Mouse (Mus musculus): ENCODE data around the gene Pglyrp1. TPM values are rescaled to one million over a fixed set of nuclear protein-coding genes. Genes with fewer than 3 reads are reported as not detected.

Gene Pglyrp1
- total RNA-seq, 2 experiments from 2014 or later: 25.1 to 34.5 TPM

DNA sequence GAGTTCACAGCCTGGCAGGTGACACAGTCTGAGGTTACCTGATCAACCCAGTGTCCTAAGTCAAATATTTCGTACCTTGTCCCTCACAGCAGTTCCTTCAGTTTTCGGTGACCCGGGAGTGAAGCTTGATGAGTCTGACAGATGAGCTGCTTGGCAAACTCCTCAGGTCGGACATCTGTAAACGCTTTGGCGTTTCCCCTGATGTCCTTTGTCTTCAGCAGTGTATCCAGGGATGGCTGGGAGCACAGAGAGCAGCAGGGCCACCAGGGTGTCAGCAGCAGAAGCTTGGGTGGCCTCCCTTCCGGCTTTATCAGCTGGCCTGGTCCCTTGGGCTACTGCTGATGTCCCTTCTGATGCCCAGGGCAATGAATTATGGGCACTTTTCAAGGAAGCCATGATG lies 7.6 kb downstream of the Pglyrp1 start:
- intact Hi-C loops (cut with DNase I): loop anchor here (10.0 kb wide), 1 partner anchor 1814 kb away; the partner anchor contains the start of gene Hif3a
- DNase-seq (ENCODE audit: low spot score in 2 of 2): no peak

DNA sequence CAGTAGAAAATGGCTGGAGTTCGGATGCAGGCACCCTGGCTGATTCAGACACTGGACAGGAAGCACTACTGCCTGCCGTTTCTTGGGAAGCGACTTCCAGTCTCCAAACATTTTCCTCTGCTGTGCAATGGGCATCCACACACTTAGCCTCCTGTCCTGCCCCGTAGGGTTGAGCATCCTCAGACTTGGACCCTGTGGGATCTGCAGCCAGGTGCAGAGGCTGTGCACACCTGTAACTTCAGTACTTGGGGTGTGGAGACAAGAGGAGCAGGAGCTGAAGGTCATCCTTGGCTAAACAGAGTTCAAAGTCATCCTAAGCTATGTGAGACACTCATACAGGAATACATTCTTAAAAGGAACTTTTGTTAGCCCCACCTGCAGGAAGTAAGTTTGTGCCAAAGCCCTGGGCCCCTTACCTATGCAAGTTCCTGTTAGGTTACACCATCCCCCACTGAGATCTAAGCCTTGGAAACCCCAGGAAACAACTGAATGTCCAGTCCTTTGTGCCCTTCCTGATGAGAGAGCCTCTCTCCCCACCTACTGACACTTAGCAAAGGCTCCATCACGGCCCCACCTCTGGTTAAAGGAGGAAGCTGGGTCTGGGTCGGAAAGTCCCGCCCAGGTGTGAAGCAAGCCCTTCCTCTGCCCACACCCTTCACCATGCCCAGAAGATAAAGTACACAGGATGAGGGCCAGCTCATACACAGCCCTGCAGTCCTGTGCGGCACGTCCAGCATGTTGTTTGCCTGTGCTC lies 13.0 kb downstream of the Pglyrp1 start:
- intact Hi-C loops (cut with DNase I): no loop called here
- no peak for DNase-seq (ENCODE audit: low spot score in 2 of 2)

DNA sequence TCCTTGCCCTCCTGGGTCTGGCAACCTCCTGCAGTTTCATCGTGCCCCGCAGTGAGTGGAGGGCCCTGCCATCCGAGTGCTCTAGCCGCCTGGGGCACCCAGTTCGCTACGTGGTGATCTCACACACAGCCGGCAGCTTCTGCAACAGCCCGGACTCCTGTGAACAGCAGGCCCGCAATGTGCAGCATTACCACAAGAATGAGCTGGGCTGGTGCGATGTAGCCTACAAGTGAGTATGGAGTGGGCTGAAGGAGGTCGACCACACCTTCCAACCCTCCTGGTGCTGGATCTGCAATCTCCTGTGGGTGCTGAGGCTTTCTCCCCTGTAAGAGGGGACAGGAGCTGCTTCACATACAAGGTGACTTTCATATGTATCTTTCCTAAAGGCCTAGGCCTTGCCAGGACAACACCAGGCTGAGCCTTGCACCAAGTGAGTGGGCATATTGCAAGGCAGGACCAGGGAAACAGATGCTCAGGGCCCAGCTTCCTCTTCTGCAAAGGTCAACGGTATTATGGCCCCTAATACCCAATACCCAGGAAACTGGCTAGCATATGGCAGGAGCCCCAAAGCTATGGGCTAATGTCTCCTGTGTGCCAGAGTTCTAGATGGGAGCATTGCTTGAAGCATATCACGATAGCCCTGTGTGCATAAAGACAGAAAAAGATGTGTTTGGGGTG lies 13.8 kb downstream of the Pglyrp1 start:
- DNase-seq (ENCODE audit: low spot score in 2 of 2): no peak
- intact Hi-C loops (cut with DNase I): no loop called here

DNA sequence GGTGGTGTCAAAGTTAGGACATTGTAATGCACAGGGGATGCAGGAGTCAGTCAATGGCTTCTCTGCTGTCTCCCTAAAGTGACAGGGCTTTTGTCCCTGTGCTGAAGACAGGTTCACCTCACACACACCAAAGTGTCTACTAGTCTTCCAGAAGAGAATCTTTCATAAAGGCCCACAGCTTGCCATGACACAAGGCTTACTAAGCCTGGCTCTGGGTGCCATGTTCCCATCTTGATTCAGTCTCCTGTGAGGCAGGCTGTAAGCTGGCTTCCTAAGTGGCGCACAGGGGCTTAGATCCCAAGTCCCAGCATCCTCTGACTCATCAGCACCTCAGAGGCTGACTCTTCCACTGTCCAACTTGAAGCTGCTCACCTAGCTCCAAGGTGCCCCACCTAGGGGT lies 15.8 kb downstream of the Pglyrp1 start:
- no peak for DNase-seq (ENCODE audit: low spot score in 2 of 2)
- intact Hi-C loops (cut with DNase I): no loop called here

DNA sequence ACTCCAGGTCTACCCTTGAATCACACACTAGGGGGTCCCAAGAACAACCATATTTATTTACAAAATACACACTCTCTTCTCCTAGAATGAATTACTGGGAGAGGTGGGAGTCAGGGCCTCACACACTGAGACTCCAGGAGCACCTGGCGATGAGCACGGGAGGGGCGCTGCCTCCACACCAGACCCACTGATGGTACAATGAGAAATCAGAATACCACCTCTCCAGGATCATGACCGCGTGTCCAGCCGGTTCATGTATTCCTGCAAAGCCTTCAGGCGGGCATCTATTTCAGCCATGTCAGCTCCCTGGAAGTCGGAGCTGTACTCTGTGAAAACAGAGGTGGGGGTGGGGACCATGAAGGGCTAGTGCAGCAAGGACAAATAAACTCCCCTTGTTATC lies 19.7 kb downstream of the Pglyrp1 start:
- no peak for DNase-seq (ENCODE audit: low spot score in 2 of 2)
- intact Hi-C loops (cut with DNase I): no loop called here

DNA sequence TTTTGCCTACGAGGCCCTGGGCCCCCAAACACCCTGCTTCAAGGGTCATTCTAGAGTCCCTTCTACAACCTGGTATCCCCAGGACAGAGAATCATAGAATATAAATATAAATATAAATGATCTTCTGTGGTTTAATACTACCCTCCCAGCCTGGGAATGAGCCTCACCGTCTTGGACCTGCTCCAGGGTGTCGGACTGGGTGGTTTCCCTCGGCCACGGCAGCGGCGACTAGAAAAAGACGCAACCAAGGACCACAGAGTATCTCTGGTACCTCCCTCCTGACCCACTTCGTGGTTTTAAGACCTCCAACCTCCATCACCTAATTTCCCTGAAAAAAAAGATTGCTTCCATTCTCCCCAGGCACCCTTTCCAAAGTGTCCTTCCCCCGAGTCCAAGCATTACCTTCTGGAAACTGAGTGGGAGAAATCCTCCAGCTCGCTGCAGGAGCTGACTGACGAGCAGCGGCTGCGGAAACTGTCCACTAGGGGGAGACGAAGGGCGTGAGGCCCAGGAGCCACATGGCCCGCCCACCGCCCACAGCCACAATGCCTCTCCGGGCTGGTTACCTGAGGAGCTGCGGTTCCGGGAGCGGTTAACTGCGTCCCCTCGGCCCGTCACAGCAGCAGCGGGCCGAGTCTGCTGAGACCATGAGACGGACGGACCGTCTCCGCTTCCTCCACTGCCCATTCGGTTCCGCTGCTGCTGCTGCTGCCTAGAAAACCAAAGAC lies 20.9 kb downstream of the Pglyrp1 start:
- DNase-seq (ENCODE audit: low spot score in 2 of 2): peak; percentile 92 to 93
- intact Hi-C loops (cut with DNase I): no loop called here

DNA sequence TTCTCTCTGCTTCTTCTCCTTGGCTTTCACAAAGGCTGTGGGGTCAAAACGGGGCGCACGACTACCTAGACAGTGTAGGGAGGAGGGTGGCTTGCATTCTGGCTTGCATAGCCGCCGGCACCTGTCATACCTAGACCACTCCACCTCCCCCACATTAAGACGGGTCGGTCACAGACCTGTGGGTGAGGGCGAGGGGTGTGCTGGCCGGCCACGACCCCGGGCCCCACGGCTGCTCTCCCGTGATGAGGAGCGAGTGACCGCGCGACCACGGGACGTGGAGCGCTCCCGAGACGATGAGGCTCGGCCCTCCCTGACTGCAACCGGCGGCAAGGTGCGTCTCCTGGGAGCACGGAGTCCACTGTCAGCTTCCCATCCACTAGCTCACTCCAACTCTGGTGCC lies 21.9 kb downstream of the Pglyrp1 start:
- no peak for DNase-seq (ENCODE audit: low spot score in 2 of 2)
- intact Hi-C loops (cut with DNase I): no loop called here

DNA sequence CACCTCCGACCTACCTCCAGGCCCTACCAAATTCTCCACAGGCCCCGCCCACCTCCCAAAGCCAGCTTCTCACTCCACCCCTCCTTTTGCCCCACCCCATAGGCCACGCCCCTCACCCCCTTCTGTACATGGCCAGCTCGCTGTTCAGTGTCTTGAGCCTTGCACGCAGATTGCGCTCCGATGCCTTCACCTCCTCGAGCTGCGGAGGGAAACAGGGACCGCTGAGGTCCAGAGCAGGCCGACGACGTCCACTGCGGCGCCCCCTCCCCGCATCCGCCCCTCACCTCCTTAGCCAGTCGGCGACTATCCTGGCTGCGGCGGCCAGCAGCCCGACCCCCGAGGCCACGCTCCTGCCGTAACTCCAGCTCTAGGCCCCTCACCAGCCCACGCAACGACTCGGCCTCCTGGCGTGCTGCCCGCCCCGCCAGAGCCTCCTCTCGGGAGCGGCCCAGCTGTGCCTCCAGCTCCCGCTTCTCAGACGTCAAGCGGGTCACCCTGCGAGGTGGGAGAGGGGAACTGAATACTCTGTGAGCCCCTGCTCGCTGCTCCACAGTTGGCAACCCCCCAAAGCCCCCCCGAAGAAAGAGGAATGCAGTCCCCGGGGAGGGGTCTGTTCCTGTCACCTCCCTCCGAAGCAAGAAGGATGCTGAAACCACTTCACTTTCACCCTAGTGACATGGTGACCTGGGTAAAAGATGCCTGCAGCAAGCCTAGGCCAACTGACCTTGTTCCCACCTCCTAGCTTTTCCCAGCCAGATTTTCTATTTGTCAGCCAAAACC lies 22.7 kb downstream of the Pglyrp1 start:
- peak in 1 of 2 experiments; percentile 30 for DNase-seq (ENCODE audit: low spot score in 2 of 2)

DNA sequence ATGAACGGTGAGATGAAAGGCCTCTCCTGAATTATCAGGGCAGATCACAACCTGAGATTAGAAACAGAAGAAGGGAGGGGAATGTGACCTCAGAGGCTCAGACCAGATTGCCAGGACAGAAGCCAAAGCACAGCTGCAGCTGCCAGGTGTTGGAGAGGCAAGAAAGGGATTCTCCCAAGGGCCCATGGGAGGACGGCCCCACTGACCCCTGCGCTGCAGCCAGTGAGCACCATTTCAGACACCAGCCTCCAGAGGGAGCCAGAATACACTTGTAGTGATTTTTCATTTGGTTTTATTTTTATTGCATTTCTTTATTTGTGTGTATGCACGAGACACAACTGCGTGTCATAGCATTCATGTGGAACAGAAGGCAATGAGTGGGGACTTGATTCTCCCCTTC lies 25.4 kb downstream of the Pglyrp1 start:
- DNase-seq (ENCODE audit: low spot score in 2 of 2): peak; percentile 44 to 60
- intact Hi-C loops (cut with DNase I): loop anchor here (5.0 kb wide), 2 partner anchors 61 to 96 kb away; partner anchors contain the start of gene Mypop

More for the DNA sequence above, 22.7 kb downstream of the Pglyrp1 start:
- intact Hi-C loops (cut with DNase I): no loop called here

DNA sequence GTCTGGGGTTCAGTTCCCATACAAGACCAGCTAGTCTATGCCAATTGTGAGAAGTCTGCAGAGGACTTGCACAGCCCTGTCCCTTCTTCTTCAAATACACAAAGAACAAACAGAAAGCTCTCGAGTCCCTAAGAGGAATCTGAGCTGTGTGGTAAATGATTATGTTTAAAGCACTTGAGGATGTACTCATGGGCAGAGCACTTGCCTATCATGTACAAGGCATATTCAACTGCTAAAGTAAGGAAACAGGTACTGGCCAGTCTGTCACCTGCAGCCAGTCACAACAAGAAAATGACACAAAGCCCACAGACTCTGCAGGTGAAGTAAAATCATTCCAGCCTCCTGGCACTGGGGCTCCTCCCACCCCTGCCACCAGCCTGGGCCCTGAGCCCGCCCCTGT lies 29.4 kb downstream of the Pglyrp1 start:
- intact Hi-C loops (cut with DNase I): no loop called here
- DNase-seq (ENCODE audit: low spot score in 2 of 2): no peak

DNA sequence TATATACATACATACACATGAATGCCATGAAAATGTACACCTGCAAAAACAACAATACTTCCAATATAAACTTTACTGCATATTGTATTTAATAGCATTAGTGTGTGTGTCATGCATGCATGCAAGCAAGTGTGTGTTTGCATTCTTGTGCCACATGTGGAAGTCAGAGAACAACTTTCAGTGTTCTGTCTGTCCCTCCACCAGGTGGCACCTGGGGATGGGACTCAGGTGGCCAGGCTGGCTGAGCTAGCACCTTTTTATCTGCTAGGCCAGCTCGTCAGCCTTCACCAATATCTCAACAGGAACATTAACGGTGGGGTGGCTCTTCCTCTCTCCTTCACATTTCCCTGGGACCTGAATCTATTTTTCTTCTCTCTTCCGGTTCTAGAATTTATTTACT lies 31.4 kb downstream of the Pglyrp1 start:
- intact Hi-C loops (cut with DNase I): no loop called here
- DNase-seq (ENCODE audit: low spot score in 2 of 2): no peak

DNA sequence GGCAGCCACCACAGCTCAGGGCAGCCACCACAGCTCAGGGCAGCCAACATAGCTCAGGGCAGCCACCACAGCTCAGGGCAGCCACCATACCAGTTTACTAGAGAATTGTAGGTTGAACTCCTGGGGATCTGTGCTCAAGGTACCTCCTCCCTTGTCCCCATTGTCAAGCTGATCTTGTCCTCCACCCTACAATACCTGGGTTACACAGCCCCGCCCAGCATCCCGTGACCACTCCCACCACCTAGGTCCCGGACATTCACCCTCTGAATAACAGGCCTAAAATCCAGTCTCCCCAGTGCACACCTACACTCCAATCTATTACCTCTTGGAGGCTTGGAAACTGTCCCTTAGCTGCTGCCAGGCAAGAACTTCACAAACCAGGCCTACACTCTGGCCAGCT lies 33.8 kb downstream of the Pglyrp1 start:
- DNase-seq (ENCODE audit: low spot score in 2 of 2): no peak
- intact Hi-C loops (cut with DNase I): no loop called here

DNA sequence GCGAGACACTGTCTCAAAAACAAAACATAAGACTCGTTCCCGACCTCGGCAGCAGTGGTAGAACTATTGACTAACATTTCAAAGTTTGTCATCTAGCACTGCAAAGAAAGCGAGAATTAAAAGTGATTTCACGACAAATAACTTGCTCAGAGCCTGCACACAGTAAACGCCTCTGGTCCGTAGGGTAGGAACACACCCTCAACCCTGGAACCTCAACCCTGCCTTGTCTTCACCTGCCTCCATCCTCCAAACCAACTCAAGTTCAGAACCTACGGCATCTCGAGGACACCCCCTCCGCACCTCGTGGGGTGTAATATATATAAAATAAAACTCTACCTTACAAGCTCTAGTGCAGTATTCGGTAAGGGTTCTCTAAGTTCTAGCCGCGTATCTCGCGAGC lies 38.7 kb downstream of the Pglyrp1 start:
- intact Hi-C loops (cut with DNase I): no loop called here
- DNase-seq (ENCODE audit: low spot score in 2 of 2): no peak

DNA sequence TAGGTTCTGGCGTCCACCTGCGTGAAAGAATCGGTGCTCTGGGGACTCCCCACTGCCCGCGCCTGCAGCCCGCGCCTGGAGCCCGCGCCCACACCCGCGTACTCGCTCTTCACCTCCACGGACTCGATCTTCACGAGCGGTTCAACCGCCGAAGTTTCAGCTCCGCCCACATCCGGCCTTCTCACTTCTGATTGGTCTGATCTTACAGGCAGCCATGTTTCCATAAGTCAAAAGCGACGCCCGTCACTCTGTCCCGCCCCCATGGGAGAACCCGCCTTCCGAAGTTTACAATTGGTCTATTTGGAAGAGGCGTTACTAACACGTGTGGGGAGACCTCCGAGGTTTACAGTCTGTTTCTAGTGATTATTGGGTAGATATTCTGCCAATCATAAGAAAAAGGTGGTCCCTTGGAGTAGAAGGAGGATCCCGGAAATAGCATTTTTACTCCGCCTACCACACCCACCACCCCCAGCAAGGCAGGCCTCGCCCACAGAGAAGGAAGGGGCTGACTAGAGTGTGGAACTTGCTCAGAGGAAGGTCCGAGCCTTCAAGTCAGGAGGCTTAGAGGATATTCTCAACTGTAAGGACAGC lies 39.2 kb downstream of the Pglyrp1 start, which contains the start of gene Ccdc61:
Gene Ccdc61 (minus strand): TSS at position 175 of the 591 bp plus-strand sequence.
- intact Hi-C loops (cut with DNase I): no loop called here
- peak; percentile 98 to 99 for DNase-seq (ENCODE audit: low spot score in 2 of 2)

DNA sequence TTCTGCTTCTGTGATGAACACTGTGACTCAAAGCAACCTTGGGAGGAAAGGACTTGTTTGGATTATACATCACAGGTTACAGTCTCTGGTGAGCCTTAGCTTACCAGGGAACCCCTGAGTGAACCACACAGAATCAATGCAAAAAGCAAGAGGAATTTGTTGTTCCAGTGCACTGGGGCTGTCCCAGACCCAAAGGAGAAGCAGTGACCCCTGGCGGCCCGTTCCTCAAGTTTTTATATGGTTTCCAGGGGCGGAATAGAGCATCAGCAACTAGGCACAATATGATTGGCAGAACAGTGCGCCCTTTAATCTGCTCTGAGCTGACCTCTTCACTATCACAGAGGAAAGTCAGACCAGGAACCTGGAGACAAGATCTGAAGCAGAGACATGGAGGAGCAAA lies 45.1 kb downstream of the Pglyrp1 start:
- no peak for DNase-seq (ENCODE audit: low spot score in 2 of 2)
- intact Hi-C loops (cut with DNase I): no loop called here

DNA sequence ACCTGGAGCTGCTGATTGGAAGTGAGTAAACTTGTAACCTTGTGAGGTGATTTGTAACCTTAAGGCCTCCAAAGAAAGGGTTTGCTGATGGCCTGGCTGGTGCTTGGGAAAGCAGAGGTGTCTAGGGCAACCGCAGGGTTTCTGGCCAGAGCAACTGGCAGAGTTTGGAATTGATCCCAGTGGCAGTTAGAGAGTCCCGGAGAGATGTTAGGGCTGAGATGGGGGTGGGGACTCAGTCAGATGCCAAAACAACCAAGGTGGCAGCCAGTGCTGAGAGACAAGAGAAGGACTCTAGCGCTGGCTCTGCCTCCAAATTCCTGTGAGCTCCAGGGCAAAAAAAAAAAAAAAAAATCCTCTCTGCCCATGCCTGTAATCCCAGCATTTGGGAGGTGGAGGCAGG lies 46.8 kb downstream of the Pglyrp1 start:
- DNase-seq (ENCODE audit: low spot score in 2 of 2): no peak
- intact Hi-C loops (cut with DNase I): no loop called here

DNA sequence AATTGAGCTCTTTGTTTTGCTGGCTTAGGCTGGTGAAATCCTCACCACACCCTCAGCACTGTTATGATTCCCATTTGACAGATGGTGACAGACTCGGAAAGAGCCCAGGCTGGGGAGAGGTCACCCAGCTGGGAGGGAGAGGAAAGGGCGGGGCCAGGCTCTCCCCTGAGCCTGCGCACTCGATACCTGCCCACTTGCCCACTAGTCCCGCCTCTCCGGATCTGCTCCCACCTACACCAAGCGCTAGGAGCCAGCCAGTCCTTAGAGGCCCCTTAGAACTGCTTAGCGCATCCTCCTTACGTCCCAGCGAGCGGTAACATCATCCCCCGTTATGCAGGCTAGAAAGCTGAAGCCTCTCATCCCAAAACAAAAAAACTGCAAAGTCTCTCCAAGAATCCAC lies 49.9 kb downstream of the Pglyrp1 start:
- DNase-seq (ENCODE audit: low spot score in 2 of 2): peak; percentile 80 to 87
- intact Hi-C loops (cut with DNase I): loop anchor here (10.0 kb wide), 1 partner anchor 74 kb away; the partner anchor contains the start of gene Mypop

DNA sequence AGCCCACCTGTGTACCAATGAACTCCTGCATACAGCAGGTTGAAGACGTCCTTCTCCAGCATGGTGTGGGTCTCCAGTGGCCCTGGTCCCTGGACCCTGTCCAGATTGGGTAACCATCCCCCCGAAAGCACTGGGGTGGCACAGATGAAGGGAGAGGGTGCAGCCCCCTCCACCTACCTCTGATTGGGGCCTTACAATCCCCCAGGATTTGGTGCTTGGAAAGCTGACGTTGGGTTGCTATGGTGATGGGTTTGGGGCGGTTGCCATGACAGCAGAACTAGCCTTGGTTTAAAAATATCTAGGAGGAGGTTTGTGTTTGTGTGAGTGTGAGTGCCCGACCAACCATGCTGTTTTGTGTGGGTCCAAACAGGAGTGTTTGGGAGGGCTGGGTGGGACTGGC lies 51.7 kb downstream of the Pglyrp1 start:
- intact Hi-C loops (cut with DNase I): loop anchor here (10.0 kb wide), 1 partner anchor 72 kb away; the partner anchor contains the start of gene Mypop
- peak; percentile 88 to 95 for DNase-seq (ENCODE audit: low spot score in 2 of 2)

DNA sequence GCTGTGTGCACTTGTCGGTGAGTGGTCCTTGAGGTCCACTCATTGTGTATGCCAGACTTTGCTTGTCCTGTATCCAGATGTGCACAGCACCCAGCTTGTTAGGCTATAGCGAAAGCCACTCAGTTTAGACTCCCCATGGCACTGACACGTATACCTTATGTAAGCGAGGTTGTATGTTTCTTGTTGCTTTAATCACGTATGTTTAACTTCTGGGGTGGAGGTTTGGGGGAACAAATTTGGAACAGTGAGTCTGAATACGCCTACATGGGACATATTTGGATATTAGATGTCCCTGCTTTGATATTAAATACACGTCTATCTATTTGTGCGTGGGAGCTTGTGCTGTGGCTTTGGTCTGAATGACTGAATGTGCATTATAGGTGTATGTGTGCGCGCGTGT lies 52.1 kb downstream of the Pglyrp1 start:
- DNase-seq (ENCODE audit: low spot score in 2 of 2): peak; percentile 32 to 77
- intact Hi-C loops (cut with DNase I): loop anchor here (10.0 kb wide), 1 partner anchor 72 kb away; the partner anchor contains the start of gene Mypop
